Mouse (Mus musculus): ENCODE data around the gene Tada3.
"Not testable (repeated sequence)": the region's sequence is repeated elsewhere in the genome, so short reads cannot be mapped to it uniquely, and the experiment has no call there.

The Tada3 gene

DNA sequence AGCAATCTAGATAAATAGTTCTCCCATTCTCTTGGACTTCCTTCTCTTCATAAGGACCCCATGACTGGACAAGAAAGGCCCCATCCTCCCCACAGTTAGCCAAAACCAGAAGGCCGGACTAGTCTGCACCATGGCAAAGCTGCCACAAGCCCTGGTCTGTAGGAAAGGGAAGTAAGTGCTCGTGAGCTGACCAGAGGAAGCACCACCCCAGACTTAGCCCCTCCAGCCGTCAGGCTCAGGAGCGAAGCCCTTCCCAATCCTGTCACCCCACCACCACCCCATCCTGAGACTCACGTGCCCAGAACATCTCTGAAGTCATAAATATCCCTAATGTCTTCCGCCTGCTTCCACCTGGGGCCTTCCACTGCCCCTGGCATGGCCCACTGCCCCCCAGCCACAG lies 36.1 kb downstream of the Tada3 start:
- DNase-seq = no peak

DNA sequence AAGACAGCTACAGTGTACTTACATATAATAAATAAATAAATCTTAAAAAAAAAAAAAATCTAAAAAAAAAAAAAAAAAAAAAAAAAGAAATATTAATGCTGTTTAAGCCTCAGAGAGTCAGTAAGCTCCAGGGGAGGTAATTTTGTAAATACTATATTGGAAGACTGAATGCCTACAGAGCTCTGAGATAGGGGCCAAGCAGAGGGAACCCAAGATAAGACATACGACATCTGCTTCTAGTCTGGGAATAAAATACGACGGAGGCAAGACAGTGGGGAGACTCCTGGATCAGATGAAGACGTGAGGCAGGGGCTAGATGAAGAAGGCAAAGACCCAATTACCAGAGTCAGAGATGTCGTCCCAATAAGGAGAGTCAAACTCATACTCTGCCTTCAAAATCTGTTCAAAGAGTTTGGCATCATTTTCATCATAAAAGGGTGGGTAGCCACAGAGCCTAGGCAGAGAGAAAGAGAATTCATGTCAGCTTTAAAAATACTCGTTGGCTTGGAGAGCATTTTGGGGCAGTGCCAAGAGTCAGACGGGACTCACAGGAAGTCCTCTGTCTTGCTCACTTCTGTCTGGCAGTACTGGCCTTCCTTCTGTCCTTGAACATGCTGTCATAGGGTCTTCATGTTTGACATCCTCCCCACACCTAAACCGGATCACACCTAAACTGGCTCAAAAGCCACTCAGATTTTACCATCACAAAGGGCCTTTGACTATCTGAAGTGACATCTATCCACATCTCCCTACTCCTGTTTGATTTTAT lies 40.6 kb downstream of the Tada3 start:
- no peak for DNase-seq

DNA sequence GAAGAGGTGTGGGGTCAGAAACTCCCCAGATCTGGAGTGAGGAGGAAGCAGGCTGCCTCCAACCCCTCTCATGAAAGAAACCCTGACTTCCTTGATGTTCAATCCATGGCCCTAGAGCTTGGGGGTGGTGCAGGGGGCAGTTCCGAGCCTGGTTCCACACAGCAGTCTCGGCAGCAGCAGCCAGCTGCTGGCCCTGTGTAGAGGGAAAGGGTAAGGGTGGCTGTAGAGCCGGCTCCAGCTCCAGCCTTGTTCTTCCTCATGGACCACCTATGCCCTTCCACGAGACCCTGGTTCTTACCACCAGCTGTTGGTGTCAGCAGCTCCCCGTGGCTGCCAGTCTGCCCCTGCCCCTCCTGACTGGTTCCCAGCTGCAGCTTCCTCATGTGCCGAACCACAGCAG lies 43.5 kb downstream of the Tada3 start:
- DNase-seq = no peak

DNA sequence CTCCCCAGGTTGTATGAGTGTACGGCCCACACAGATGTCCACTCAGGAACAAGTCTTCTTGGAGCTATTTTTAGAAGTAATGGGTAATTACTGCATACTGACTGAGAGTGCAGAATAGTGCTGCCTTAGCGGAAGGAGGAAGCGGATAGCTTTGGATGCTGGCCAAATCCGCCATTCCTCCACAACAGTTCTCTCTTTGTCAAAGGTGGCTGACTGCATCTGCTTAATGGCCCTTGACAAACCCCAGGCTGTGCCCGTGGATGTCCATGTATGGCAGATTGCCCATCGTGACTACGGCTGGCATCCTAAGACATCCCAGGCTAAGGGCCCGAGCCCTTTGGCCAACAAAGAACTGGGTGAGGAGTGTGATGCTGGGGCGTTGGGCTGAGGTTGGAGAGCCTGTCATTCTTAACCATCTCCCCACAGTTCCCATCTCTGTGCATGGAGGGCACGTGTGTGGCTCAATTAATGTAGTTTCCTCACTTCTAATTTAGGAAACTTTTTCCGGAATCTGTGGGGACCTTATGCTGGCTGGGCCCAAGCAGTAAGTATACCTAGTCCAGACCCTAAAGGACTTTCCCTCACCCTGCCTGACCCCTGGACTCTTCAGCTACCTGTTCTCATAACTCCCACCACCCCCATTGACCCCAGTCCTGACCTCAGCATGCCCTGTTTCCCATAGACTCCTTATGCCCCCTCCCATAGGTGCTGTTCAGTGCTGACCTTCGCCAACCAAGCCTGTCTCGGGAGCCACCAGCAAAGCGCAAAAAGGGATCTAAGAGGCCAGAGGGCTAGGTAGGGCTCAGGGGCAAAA lies 44.3 kb downstream of the Tada3 start:
- DNase-seq = no peak

DNA sequence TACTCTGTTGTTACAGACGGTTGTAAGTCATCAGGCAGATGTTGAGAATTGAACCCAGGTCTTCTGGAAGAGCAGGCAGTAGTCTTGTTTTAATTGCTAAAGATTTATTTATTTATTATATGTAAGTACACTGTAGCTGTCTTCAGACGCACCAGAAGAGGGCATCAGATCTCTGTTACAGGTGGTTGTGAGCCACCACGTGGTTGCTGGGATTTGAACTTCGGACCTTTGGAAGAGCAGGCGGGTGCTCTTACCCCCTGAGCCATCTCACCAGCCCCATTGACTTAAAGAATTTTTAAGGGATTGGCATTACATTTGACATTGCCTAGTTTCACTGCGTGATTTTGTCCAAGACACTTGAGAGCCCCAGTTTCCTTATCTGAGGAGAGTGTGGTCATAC lies 44.9 kb downstream of the Tada3 start:
- not testable (repeated sequence) for DNase-seq

DNA sequence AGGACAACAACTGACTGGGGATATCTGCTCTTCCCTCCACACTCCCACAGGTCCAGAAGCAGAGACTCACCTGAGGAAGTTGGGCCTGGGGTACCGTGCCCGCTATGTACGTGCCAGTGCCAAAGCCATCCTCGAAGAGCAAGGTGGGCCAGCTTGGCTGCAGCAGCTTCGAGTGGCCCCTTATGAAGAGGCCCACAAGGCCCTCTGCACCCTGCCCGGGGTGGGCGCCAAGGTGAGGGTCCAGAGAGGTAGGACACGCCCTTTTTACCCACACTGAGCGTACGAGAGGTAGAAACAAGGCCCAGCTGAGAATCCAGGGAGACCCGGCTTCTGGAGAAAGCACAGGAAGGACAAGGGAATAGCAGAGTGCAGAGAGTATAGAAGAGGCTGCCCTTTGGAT lies 46.0 kb downstream of the Tada3 start:
- no peak for DNase-seq

DNA sequence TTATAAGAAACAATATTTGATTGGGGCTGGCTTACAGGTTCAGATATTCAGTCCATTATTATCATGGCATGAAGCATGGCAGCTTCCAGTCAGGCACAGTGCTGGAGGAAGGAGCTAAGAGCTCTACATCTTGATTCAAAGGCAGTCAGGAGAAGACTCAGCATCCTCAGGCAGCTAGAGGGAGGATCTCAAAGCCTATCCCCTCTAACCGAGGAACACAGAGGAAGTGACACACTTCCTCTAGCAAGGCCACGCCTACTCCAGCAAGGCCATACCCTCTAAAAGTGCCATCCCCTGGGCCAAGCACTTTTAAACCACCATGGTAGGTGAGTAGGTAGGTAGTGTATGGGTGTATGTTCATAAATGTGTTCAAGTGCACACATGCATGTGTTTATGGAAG lies 47.1 kb downstream of the Tada3 start:
- no peak for DNase-seq

DNA sequence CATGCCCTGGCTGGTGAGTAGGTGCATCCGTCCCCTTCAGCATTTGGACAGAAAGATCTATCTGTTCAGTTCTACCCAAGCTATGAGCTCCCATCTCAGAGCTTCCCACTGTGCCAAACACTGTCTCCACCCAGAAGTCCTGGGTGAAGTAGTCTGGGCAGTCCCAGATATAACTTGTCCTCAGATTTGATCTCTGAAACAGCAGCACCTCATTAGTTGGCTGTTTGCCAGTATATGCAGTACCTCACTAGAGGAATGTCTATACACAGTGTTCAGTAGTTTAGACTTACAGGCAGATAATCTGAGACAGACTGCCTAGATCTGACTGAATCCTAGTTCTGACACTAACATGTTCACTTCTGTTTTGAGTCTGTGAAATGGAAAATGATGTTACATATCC lies 48.3 kb downstream of the Tada3 start:
- no peak for DNase-seq

DNA sequence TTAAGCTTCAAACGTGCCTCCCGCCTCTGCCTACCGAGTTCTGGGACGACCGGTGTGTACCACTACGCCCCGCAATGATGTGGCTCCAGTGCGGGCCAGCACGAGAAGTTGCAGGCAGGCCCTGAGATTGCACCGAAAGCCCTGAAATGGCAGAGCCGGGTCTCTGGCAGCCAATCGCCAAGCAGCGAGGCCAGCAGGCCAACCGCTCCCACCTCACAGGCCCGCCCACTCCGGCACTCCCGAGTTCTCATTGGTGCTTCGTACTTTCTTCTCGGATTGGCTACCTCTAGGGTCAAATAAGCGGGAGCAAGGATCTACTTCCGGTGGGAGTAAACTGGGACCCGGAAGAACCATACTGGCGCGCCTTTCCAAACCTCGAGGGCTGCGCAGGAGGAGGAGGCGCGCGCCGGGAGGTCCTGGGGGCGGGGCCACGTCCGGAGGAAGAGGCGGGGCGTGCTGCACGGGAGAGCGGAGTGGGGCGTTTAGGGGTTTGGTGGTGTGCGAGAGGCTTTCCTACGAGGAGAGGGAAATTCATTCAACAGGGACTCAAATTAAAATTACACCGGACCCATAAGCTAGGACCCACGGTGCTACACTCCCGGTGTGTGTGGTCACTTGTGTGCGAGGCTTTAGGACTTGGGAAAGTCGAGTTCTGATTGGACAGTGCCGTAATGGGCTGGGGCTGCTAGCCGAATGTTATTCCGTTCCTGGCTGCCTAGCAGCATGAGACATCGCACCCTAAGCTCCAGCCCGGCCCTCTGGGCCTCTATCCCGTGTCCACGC lies 51.0 kb downstream of the Tada3 start, which contains the start of gene Ogg1:
Gene Ogg1 (plus strand): TSS at position 440 of the 783 bp plus-strand sequence.
- DNase-seq = peak; percentile 97 to 99
